Mouse (Mus musculus): ENCODE data around the gene Cct4. TPM values are rescaled to one million over a fixed set of nuclear protein-coding genes. Genes with fewer than 3 reads are reported as not detected.

Cct4 gene
- 112 TPM for polyA plus RNA-seq (2014; fragmentation: Illumina TruSeq; extraction: RNeasy Lipid Tissue Mini Kit (QIAGEN cat#74804); ENCODE audit: low read depth, low replicate concordance)

DNA sequence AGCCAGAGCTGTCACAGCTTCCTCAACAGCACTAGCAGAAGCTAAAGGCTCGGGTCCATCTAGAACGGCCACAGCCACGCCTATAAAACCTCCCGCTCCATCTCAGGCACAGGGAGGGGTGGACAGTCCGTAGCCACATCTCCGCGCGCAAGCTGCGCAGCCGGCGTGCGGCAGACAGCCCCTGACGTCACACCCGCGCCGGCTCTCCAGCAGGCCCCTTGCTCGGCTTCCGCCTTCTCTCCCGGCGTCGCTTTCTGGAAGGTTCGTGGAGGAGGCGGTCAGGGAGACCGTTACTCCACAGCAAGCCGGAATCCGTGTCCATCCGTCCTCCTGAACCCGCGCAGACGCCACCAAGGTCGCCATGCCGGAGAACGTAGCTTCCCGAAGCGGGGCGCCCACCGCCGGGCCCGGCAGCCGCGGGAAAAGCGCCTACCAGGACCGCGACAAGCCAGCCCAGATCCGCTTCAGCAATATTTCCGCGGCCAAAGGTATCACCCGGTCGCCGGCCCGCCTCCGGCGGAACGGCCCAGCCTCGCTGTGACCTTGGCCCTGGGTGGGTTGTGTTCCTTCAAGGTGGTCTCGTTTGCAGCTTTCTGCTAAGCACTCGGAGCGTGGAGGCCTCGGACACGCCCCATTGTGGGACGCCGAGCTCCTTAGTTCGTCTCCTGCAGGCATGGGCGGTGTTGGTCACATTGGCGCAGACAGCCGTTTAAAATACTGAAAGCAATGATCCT lies at the start of gene Cct4:
Gene Cct4, plus strand, starts transcription at position 127 of the 734 bp plus-strand sequence.

DNA sequence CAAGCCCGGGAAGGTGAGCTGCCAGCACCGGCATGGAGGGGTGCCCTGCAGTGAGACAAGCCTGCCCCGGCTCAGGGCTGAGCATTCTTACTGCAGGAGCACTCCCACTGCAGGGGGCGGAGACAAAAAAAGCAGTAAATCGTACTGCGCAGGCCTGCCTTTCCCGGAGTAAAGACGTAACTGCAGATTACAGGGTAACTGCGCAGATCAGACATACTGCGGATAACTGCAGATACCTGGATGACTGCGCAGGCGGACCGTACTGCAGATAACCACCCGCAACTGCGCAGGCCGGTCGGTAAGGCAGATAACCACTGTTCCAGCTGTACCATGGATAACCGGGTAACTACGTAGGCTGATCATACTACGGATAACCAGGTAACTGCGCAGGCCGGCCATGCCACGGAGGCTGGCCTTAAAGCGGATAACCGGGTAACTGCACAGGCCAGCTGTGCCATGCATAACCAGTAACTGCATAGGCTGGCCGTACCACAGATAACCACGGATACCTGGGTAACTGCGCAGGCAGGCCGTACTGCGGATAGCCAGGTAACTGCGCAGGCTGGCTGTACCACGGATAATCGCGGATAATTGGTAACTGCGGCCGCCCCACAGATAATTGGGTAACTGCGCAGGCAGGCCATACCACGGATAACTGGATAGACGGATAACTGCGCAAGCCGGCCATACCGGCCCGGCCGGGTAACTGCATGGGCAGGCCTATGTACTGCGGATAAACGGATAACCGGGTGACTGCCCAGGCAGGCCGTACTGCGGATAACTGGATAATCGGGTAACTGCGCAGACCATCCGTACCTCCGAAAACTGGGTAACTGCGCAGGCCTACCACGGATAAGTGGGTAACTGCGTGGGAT lies 18.2 kb upstream of the Cct4 start, which contains the start of gene Zrsr1:
Gene Zrsr1, plus strand, starts transcription at position 171 of the 875 bp plus-strand sequence.

DNA sequence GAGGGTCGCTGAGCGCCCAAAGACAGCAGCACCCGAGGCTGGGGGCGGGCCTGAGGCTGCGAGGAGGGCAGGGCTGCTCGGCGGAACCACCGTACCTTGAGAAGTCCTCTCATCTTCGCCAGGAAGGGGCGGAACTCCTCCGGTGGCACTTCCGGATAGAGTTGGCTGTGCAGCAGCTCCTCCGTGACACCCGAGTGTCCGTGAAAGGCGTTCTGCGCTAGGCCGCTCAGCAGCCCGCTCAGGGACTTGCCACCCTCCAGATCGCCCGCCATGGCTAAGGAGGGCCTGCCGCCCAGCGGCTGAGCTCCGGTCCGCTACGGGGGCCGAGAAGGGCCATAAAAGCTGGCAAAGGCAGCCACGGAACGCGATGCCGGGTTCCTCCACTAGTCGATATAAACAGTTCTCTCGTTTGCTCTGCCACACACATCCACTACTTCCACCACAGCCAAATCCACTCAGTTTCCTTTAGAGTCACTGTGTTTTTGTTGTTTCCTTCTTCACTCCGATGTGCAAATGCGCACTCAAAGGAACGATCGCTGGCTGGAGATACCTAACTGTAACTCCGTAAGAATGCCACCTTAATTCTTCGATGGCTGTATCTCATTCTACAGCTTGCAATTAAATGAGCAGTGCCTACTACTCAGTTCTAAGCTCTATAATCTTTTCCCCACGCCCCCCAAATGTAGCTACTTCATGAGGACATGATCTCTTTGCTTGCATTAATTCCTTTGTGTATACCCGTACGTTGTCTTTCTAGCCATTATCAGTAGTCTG lies 8.1 kb upstream of the Cct4 start, which contains the start of the genes Gm28048 and Commd1:
Gene Gm28048, minus strand, starts transcription at position 107 of the 774 bp plus-strand sequence.
Gene Commd1, minus strand, starts transcription at position 399 of the 774 bp plus-strand sequence.

DNA sequence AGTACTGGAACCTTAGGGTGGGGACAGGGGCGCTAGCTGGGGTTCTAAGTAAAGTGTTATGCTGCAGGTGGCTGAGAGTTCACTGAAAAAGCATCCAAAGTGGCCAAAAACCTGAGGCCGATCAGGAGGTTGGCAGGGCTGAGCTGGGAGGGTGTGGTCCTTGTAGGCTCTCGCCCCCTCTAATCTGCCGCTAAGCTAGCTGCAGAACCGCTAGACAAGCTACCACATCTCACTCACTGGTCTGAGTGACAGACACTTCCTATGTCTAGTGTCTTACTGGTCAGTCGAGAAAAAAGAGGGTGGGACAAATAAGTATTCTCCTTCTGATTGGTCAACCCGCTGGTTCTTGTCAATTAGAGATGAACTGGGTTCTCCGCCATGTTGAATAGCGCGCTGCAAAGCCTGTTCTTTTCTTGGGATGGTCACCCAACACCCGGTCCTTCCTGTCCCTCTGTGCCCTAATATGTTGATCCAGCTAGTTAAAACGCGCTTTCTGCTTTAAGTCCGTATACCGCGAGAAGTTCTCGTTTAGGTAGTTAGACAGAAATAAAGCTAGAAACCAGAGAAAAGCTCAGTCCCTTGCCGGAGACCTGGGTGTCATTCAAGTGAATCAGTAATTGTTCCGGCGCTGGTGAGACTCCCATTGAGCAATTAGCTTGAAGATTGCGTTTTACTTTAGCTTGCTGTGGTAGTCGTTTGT lies 17.3 kb downstream of the Cct4 start, which contains the start of gene Fam161a:
Gene Fam161a, plus strand, starts transcription at position 51 of the 700 bp plus-strand sequence.

Other genes starting within 250 kb of the Cct4 start
- gene B3gnt2, start 129.6 kb upstream of the Cct4 start, polyA plus RNA-seq (2014; fragmentation: Illumina TruSeq; extraction: RNeasy Lipid Tissue Mini Kit (QIAGEN cat#74804); ENCODE audit: low read depth, low replicate concordance): 6.5 TPM
- gene Zrsr1, start 18.5 kb upstream of the Cct4 start, polyA plus RNA-seq (2014; fragmentation: Illumina TruSeq; extraction: RNeasy Lipid Tissue Mini Kit (QIAGEN cat#74804); ENCODE audit: low read depth, low replicate concordance): 29.9 TPM
- gene Gm28048, start 8.4 kb upstream of the Cct4 start, polyA plus RNA-seq (2014; fragmentation: Illumina TruSeq; extraction: RNeasy Lipid Tissue Mini Kit (QIAGEN cat#74804); ENCODE audit: low read depth, low replicate concordance): 5.2 TPM
- 73.9 TPM for gene Commd1, start 8.1 kb upstream of the Cct4 start, polyA plus RNA-seq (2014; fragmentation: Illumina TruSeq; extraction: RNeasy Lipid Tissue Mini Kit (QIAGEN cat#74804); ENCODE audit: low read depth, low replicate concordance)
- 10.5 TPM for gene Fam161a, start 17.0 kb downstream of the Cct4 start, polyA plus RNA-seq (2014; fragmentation: Illumina TruSeq; extraction: RNeasy Lipid Tissue Mini Kit (QIAGEN cat#74804); ENCODE audit: low read depth, low replicate concordance)